In the genomic region with DNA sequence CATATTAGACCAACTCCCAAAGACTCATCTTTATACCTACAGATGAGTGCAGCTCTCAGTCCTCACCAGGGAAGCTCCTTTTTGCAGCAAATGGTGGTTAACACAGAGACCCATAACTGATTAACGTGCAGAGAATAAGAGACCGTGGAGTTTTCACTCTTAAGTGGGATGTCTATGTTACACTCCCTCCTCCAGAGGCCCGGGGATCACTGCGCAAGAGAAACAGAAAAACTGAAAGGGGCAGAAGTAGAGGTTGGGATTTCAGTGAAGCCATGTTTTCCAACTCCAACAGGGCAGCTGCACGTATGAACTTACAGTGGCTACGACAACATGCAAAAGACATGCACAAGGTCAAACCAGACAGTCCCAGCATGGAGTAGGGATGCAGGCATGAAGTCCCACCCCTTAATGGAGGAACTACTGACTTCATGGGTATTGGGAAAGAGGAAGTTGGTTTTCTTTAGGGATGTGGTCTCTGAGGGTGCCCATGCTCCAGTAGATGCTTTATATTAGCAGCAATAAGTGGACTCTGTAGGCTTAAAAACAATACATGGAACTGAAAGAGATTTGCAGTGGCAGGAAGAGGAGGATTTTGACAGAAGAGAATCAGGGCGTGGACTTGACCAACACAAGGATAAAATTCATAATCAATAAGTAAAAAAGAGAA, we compare ENCODE assay signal across 23 mouse cellular contexts.
DNase-seq lines count a peak whose midpoint lies in the region; ATAC-seq and TF ChIP-seq lines count a peak whose summit lies in the region.
"Had no signal": no experiment of that assay in that cellular context is flagged by ENCODE, and none has a peak within 500 bp of the region (broad histone marks: within the 10 kb centered on the region; RNA-seq: fewer than 3 reads in every experiment).

No protein-coding gene starts in this region.

- 93% methylated on average over 7 of the region's 7 CpGs for WGBS in midbrain, embryonic 11.5 days
- WGBS in midbrain, postnatal 0 days, result 90% methylated on average over 7 of the region's 7 CpGs
- 94% methylated on average over 7 of the region's 7 CpGs for WGBS in forebrain, embryonic 12.5 days

- no peak for ATAC-seq in midbrain, embryonic 11.5 days (ENCODE audit: low FRiP score)
- ATAC-seq in midbrain, postnatal 0 days (ENCODE audit: low FRiP score), result no peak
- ATAC-seq in common myeloid progenitor, adult 5-6 weeks (replicated peaks; ENCODE audit: low read depth, poor library complexity, severe bottlenecking), result peak; percentile 95
- ATAC-seq in forebrain, embryonic 12.5 days (ENCODE audit: low FRiP score), result no peak
- ATAC-seq: activated CD4-positive, CD25-positive, alpha-beta regulatory T cell, adult 4 months; forebrain, embryonic 14.5 days; hindbrain, embryonic 16.5 days; inflammation-experienced regulatory T-cells, adult 6 months; Patski had no signal

- peak; percentile 59 for DNase-seq in heart, adult 11 months
- DNase-seq in heart, postnatal 14 days, result no peak
- peak; percentile 72 for DNase-seq in midbrain, embryonic 11.5 days (ENCODE audit: low spot score, missing footprints)
- no peak for DNase-seq in midbrain, postnatal 0 days (ENCODE audit: low spot score)
- DNase-seq in left cerebral cortex, postnatal 36 days (ENCODE audit: low spot score in 2 of 2), result no peak
- DNase-seq: adrenal gland, postnatal 14 days; cerebellum, adult 18-20 months; cerebellum, adult 9-11 months; cerebellum, postnatal 36 days; gastrocnemius, postnatal 14 days; heart, adult 18-20 months had no signal

- intact Hi-C loops in heart, postnatal 14 days (cut with DNase I), result no loop called here
- intact Hi-C loops in left cerebral cortex, postnatal 36 days (cut with DNase I), result no loop called here

- H3K9me3 ChIP-seq in midbrain, embryonic 11.5 days (ENCODE audit: control insufficient read depth, low read length), result no peaks in the 10 kb centered on the region
- no peaks in the 10 kb centered on the region for H3K9me3 ChIP-seq in midbrain, postnatal 0 days (ENCODE audit: low read length)
- H3K9me3 ChIP-seq in megakaryocyte, embryonic 14.5 days, result peaks cover 16% of the 10 kb centered on the region
- no peaks in the 10 kb centered on the region for H3K9me3 ChIP-seq in forebrain, embryonic 12.5 days
- H3K9me3 ChIP-seq: embryonic facial prominence, embryonic 10.5 days; heart, embryonic 15.5 days; hindbrain, embryonic 12.5 days had no signal

- H3K4me1 ChIP-seq in midbrain, embryonic 11.5 days (ENCODE audit: control insufficient read depth, insufficient read depth, low read length), result no peaks in the 10 kb centered on the region
- H3K4me1 ChIP-seq in midbrain, postnatal 0 days (ENCODE audit: insufficient read depth, low read length), result no peaks in the 10 kb centered on the region
- H3K4me1 ChIP-seq in megakaryocyte, embryonic 14.5 days, result peaks cover 52% of the 10 kb centered on the region
- no peaks in the 10 kb centered on the region for H3K4me1 ChIP-seq in forebrain, embryonic 12.5 days
- H3K4me1 ChIP-seq: embryonic facial prominence, embryonic 10.5 days; heart, embryonic 15.5 days; hindbrain, embryonic 12.5 days had no signal

- no peak overlapping the region for H3K9ac ChIP-seq in midbrain, embryonic 11.5 days (ENCODE audit: low read length)
- no peak overlapping the region for H3K9ac ChIP-seq in midbrain, postnatal 0 days (replicated peaks; ENCODE audit: low read length, poor library complexity, severe bottlenecking)
- H3K9ac ChIP-seq in forebrain, embryonic 12.5 days, result no peak overlapping the region
- H3K9ac ChIP-seq: heart, embryonic 15.5 days; hindbrain, embryonic 12.5 days had no signal

- no peak overlapping the region for H3K4me3 ChIP-seq in midbrain, embryonic 11.5 days (ENCODE audit: low read depth, low read length)
- H3K4me3 ChIP-seq in midbrain, postnatal 0 days (ENCODE audit: low read depth, low read length), result no peak overlapping the region
- peak overlapping the region; percentile 50 for H3K4me3 ChIP-seq in megakaryocyte, embryonic 14.5 days (replicated peaks)
- H3K4me3 ChIP-seq in forebrain, embryonic 12.5 days (replicated peaks), result no peak overlapping the region
- H3K4me3 ChIP-seq: embryonic facial prominence, embryonic 10.5 days; heart, embryonic 15.5 days; hindbrain, embryonic 12.5 days had no signal

- no peak overlapping the region for H3K27ac ChIP-seq in midbrain, embryonic 11.5 days (ENCODE audit: low read depth, low read length)
- no peak overlapping the region for H3K27ac ChIP-seq in midbrain, postnatal 0 days (ENCODE audit: low read depth, low read length)
- H3K27ac ChIP-seq in forebrain, embryonic 12.5 days, result no peak overlapping the region
- H3K27ac ChIP-seq: embryonic facial prominence, embryonic 10.5 days; heart, embryonic 15.5 days; hindbrain, embryonic 12.5 days had no signal

- TF ChIP-seq CTCF in midbrain, postnatal 0 days (IDR thresholded peaks at IDR 0.05), result no peak

- no peaks in the 10 kb centered on the region for H3K36me3 ChIP-seq in midbrain, embryonic 11.5 days (ENCODE audit: control insufficient read depth, insufficient read depth, low read length)
- H3K36me3 ChIP-seq in midbrain, postnatal 0 days (ENCODE audit: insufficient read depth, low read length), result no peaks in the 10 kb centered on the region
- peaks cover 16% of the 10 kb centered on the region for H3K36me3 ChIP-seq in megakaryocyte, embryonic 14.5 days (replicated peaks; ENCODE audit: low read length)
- H3K36me3 ChIP-seq in forebrain, embryonic 12.5 days (replicated peaks), result no peaks in the 10 kb centered on the region
- H3K36me3 ChIP-seq: embryonic facial prominence, embryonic 10.5 days; heart, embryonic 15.5 days; hindbrain, embryonic 12.5 days had no signal

- H3K4me2 ChIP-seq in midbrain, embryonic 11.5 days, result no peak overlapping the region
- H3K4me2 ChIP-seq in midbrain, postnatal 0 days (ENCODE audit: low read depth, low read length, poor library complexity, severe bottlenecking), result no peak overlapping the region
- H3K4me2 ChIP-seq in forebrain, embryonic 12.5 days, result no peak overlapping the region
- H3K4me2 ChIP-seq: heart, embryonic 11.5 days; heart, embryonic 15.5 days; hindbrain, embryonic 12.5 days had no signal

- H3K27me3 ChIP-seq in midbrain, embryonic 11.5 days (ENCODE audit: control insufficient read depth, insufficient read depth, low read length), result no peaks in the 10 kb centered on the region
- H3K27me3 ChIP-seq in midbrain, postnatal 0 days (ENCODE audit: insufficient read depth, low read length), result no peaks in the 10 kb centered on the region
- no peaks in the 10 kb centered on the region for H3K27me3 ChIP-seq in megakaryocyte, embryonic 14.5 days (replicated peaks)
- H3K27me3 ChIP-seq in forebrain, embryonic 12.5 days, result no peaks in the 10 kb centered on the region
- H3K27me3 ChIP-seq: heart, embryonic 15.5 days; hindbrain, embryonic 12.5 days; Patski had no signal

Comparison
In these comparisons a context has a peak if more than half of its experiments do, and no peak if none do; other contexts are left out.
1. DNase-seq: peak in heart, adult 11 months (single experiment) and midbrain, embryonic 11.5 days (single experiment); none in heart, postnatal 14 days (0 of 2), midbrain, postnatal 0 days (single experiment) and left cerebral cortex, postnatal 36 days (0 of 2).